Mouse (Mus musculus) liver, embryonic 11.5 days (tissue): Measurements from ENCODE around the gene Ctdsp2. TPM values are rescaled to one million over a fixed set of nuclear protein-coding genes. Genes with fewer than 3 reads are reported as not detected.

Source experiments
- ATAC-seq: fragments of 200-750 bp; cut with Nextera tagmentation; replicated peaks from 2 replicates; pipeline ENCODE4 v1.8.0; 2017; ENCODE audit warnings: moderate number of reproducible peaks, mild to moderate bottlenecking, moderate TSS enrichment, moderate library complexity; ENCODE audit not compliant: low FRiP score
- DNase-seq: peaks from one replicate; pipeline ENCODE4 v3.0.0-alpha.2; 2017; ENCODE audit warnings: low spot score
- H3K27ac ChIP-seq: fragments of 300-500 bp; sonication (generic); 2 replicates; pipeline ENCODE4 v1.5.1; 2014; ENCODE audit warnings: mild to moderate bottlenecking, low read depth, low read length, control low read depth
- H3K27me3 ChIP-seq: fragments of 300-500 bp; sonication (generic); replicated peaks from 2 replicates; pipeline ENCODE4 v1.6.1; 2014; ENCODE audit warnings: low read length, mixed read lengths; ENCODE audit not compliant: control insufficient read depth, insufficient read depth
- H3K36me3 ChIP-seq: fragments of 300-500 bp; sonication (generic); 2 replicates; pipeline ENCODE4 v1.6.1; 2014; ENCODE audit warnings: mild to moderate bottlenecking, low read length, moderate library complexity, mixed read lengths; ENCODE audit not compliant: control insufficient read depth, insufficient read depth
- H3K4me1 ChIP-seq: fragments of 300-500 bp; sonication (generic); replicated peaks from 2 replicates; pipeline ENCODE4 v1.6.1; 2014; ENCODE audit warnings: low read length, mixed read lengths; ENCODE audit not compliant: control insufficient read depth, insufficient read depth
- H3K4me2 ChIP-seq: fragments of 300-500 bp; sonication (generic); 2 replicates; pipeline ENCODE4 v1.6.1; 2014; ENCODE audit warnings: mild to moderate bottlenecking, control low read depth, moderate library complexity
- H3K4me3 ChIP-seq: fragments of 300-500 bp; sonication (generic); 2 replicates; pipeline ENCODE4 v1.5.1; 2014; ENCODE audit warnings: low read depth, low read length, control low read depth
- H3K9ac ChIP-seq: fragments of 300-500 bp; sonication (generic); 2 replicates; pipeline ENCODE4 v1.6.1; 2014; ENCODE audit warnings: low read depth, low read length, control low read depth
- H3K9me3 ChIP-seq: fragments of 300-500 bp; sonication (generic); 2 replicates; pipeline ENCODE4 v1.6.1; 2016; ENCODE audit warnings: low read length, inconsistent platforms, mixed read lengths; ENCODE audit not compliant: control insufficient read depth
- WGBS: fragments of 180-500 bp; shearing (Covaris S2); extraction: QIAGEN DNeasy Blood & Tissue Kit; methylation state at CpG from one replicate; pipeline ENCODE4 v1.1.7; 2014; 5-methylcytosine and 5-hydroxymethylcytosine counted together
- polyA plus RNA-seq: library from polyadenylated mRNA; unstranded; fragments of >200 nt; fragmentation: Nextera tagmentation; extraction: Ambion mirVana; gene quantifications from 2 replicates; pipeline ENCODE4 v1.2.1, GENCODE M21; 2014

Gene Ctdsp2
- polyA plus RNA-seq, 1 experiment from 2014 or later: 42.2 TPM

- H3K9me3 ChIP-seq: no peaks in the 10 kb centered on the region
- ATAC-seq (peak; percentile 70), DNase-seq (no peak)
- H3K4me1 ChIP-seq: peaks cover 8% of the 10 kb centered on the region
- H3K27ac ChIP-seq: no peak overlapping the region
- 9% methylated on average over 25 of the region's 25 CpGs for WGBS
- H3K4me3 ChIP-seq: no peak overlapping the region
- H3K9ac ChIP-seq: peak overlapping the region; percentile 38; the same call in 1 of the 2 replicates
- peak overlapping the region; percentile 51 for H3K4me2 ChIP-seq
- no peaks in the 10 kb centered on the region for H3K36me3 ChIP-seq
- H3K27me3 ChIP-seq: peaks cover 3% of the 10 kb centered on the region
These were observed 21.0 kb upstream of the Ctdsp2 start for GRCm38 (mm10) chr10:126957359-126958107.

GRCm38 (mm10) chr10:126960496-126960895 lies 18.0 kb upstream of the Ctdsp2 start:
- H3K27me3 ChIP-seq: peaks cover 3% of the 10 kb centered on the region
- DNase-seq: no peak
- ATAC-seq: no peak
- no peak overlapping the region for H3K9ac ChIP-seq
- no peak overlapping the region for H3K4me3 ChIP-seq
- WGBS: 78% methylated on average over 8 of the region's 8 CpGs
- H3K27ac ChIP-seq: no peak overlapping the region
- H3K4me2 ChIP-seq: no peak overlapping the region
- peaks cover 8% of the 10 kb centered on the region for H3K4me1 ChIP-seq
- no peaks in the 10 kb centered on the region for H3K36me3 ChIP-seq
- no peaks in the 10 kb centered on the region for H3K9me3 ChIP-seq

- Histone ChIP-seq H3K9me3 (no peaks in the 10 kb centered on the region), H3K27me3 (peaks cover 3% of the 10 kb centered on the region), H3K4me1 (peaks cover 8% of the 10 kb centered on the region), H3K36me3 (no peaks in the 10 kb centered on the region), H3K4me2 (no peak overlapping the region), H3K4me3 (no peak overlapping the region), H3K27ac (peak overlapping the region; percentile 21; the same call in 1 of the 2 replicates), H3K9ac (no peak overlapping the region)
- ATAC-seq (no peak), DNase-seq (no peak)
- WGBS: 64% methylated on average over 10 of the region's 10 CpGs
These were observed 16.8 kb upstream of the Ctdsp2 start for GRCm38 (mm10) chr10:126961757-126962156.

DNA sequence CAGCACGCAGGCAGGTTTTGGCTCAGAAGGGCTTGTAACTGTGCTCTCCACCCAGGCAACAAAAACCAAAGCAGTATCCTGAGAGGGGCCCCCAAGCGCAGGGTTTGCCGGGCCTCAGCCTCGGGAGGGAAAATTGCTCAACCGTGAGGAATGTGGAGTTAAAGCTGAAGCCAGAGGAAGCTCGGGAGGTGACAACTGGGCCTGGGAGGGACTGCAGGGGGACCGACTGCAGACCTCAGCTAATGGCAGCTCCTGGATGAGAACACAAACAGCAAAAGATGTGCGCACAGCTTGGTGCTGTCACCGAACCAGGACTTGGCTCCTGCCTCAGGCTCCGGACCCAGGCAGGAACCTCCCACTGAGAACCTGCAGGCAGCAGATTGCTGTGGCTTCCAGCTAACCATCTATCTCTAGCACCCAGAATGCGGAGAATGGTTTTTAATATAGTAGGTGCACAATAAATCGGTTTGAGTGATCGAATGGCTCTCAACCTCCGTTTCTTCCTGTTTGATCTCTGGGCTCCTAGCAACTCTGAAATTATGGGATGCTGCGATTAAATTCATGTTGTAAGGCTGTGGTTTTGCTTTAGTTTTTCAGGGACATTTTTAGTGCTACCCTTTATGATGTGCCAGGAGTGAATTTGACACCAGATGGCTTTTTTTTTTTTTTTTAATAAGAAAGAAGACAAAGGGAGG lies 16.1 kb upstream of the Ctdsp2 start:
- ATAC-seq (no peak), DNase-seq (no peak)
- Histone ChIP-seq H3K36me3 (no peaks in the 10 kb centered on the region), H3K4me2 (no peak overlapping the region), H3K4me3 (no peak overlapping the region), H3K27me3 (no peaks in the 10 kb centered on the region; the same call in none of the 2 replicates), H3K4me1 (peaks cover 6% of the 10 kb centered on the region), H3K9me3 (no peaks in the 10 kb centered on the region), H3K9ac (no peak overlapping the region), H3K27ac (peak overlapping the region; percentile 21; the same call in 1 of the 2 replicates)
- WGBS: 31% methylated on average over 15 of the region's 15 CpGs

GRCm38 (mm10) chr10:126962966-126963330 lies 15.6 kb upstream of the Ctdsp2 start:
- no peaks in the 10 kb centered on the region for H3K36me3 ChIP-seq
- H3K9me3 ChIP-seq: no peaks in the 10 kb centered on the region
- no peaks in the 10 kb centered on the region; the same call in 1 of the 2 replicates for H3K27me3 ChIP-seq
- H3K4me1 ChIP-seq: 0 out of 2 replicates have a peak, but pooled peaks cover 4% of the 10 kb centered on the region
- H3K4me3 ChIP-seq: no peak overlapping the region
- WGBS: 54% methylated on average over 6 of the region's 6 CpGs
- no peak for DNase-seq
- no peak overlapping the region for H3K4me2 ChIP-seq
- no peak overlapping the region for H3K27ac ChIP-seq
- ATAC-seq: no peak
- no peak overlapping the region for H3K9ac ChIP-seq

DNA sequence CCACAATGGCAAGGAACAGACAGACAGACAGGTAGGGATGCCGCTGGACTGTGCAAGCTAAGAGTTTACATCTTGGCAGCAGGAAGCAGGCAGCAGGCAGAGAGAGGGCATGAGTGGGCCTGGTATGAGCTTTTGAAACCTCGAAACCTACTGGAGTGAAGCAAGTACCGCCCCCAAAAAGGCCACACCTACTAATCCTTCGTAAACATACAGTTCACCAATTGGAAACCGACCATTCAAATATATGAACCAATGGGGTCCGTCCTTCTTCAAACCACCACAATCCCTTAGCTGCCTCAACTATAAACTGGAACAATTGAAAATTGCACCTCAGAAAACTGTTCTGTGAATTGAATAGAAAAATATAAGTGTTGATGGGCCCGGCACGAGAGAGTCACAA lies 14.7 kb upstream of the Ctdsp2 start:
- H3K27me3 ChIP-seq: no peaks in the 10 kb centered on the region; the same call in 1 of the 2 replicates
- no peak overlapping the region for H3K4me2 ChIP-seq
- H3K4me1 ChIP-seq: 0 out of 2 replicates have a peak, but pooled peaks cover 4% of the 10 kb centered on the region
- no peak overlapping the region for H3K9ac ChIP-seq
- no peaks in the 10 kb centered on the region for H3K9me3 ChIP-seq
- no peak overlapping the region for H3K4me3 ChIP-seq
- no peak overlapping the region for H3K27ac ChIP-seq
- DNase-seq (no peak), ATAC-seq (no peak)
- H3K36me3 ChIP-seq: no peaks in the 10 kb centered on the region
- WGBS: 81% methylated on average over 8 of the region's 8 CpGs

GRCm38 (mm10) chr10:126971363-126972050 lies 7.0 kb upstream of the Ctdsp2 start:
- Histone ChIP-seq H3K36me3 (no peaks in the 10 kb centered on the region), H3K27me3 (no peaks in the 10 kb centered on the region), H3K4me1 (peaks cover 11% of the 10 kb centered on the region), H3K4me3 (no peak overlapping the region), H3K4me2 (peak overlapping the region; percentile 10), H3K27ac (peak overlapping the region; percentile 58; the same call in 1 of the 2 replicates), H3K9ac (no peak overlapping the region), H3K9me3 (no peaks in the 10 kb centered on the region)
- no peak for DNase-seq
- ATAC-seq: no peak
- 22% methylated on average over 12 of the region's 12 CpGs for WGBS

DNA sequence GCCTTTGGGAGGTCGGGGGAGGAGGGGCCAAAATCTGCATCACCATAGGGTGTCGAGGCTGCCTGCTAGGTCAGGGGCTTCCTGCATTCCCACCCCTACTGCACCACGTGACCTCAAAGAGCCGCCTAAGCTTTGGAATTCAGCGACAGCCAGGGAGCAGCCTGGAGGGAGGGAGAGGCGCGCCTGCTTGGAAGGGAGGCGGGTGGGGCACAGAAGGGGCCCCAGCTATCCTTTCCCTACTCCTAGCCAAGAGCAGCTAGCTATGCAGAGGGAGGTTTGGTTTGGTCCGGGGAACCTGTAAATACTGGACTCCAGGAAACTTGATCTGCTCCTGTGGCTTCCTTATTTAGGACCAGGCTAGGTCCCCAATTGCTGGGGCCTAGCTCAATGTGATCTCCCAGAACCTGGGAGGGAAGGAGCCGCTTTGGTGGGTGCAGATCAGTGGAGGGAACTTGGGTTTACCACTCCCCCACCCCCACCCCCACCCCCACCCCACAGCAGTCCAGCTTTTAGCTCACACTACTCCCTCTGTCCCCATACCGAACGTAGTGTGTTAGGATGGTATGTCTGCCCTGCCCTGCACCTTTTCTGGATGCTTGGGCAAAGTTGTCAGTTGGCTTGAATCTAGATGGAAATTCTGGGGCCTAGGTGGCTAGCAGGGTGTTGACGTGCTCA lies 6.3 kb upstream of the Ctdsp2 start:
- WGBS: 23% methylated on average over 13 of the region's 13 CpGs
- no peaks in the 10 kb centered on the region for H3K27me3 ChIP-seq
- peak; percentile 79 for ATAC-seq
- no peaks in the 10 kb centered on the region for H3K36me3 ChIP-seq
- no peak overlapping the region for H3K4me3 ChIP-seq
- H3K4me1 ChIP-seq: peaks cover 11% of the 10 kb centered on the region
- H3K27ac ChIP-seq: peak overlapping the region; percentile 69
- no peak overlapping the region for H3K9ac ChIP-seq
- peak overlapping the region; percentile 10; the same call in 1 of the 2 replicates for H3K4me2 ChIP-seq
- no peaks in the 10 kb centered on the region for H3K9me3 ChIP-seq
- peak; percentile 71 for DNase-seq
